Mouse (Mus musculus) cerebellum, postnatal 25 days (tissue): ENCODE measurements around the gene Olfr502.
"Not testable (repeated sequence)": the region's sequence is repeated elsewhere in the genome, so short reads cannot be mapped to it uniquely, and the experiment has no call there.

Experiments
- DNase-seq, 2 experiments: peaks; one replicate each; pipeline ENCODE4 v3.0.0; 2021; ENCODE audit warnings: mixed read lengths in 2 of 2

Olfr502 gene

GRCm38 (mm10) chr7:108524965-108525364 is at the start of gene Olfr502:
Olfr502 (minus strand) TSS chr7:108525065.
- DNase-seq: no peak

- no peak for DNase-seq
These were observed 40.8 kb upstream of the Olfr502 start, which contains the start of gene Olfr504 for GRCm38 (mm10) chr7:108565693-108566092. Olfr504 (minus strand) TSS chr7:108565793.

- not testable (repeated sequence) for DNase-seq
These were observed 19.4 kb upstream of the Olfr502 start, which contains the start of gene Olfr503 for GRCm38 (mm10) chr7:108544227-108544626. Olfr503 (plus strand) TSS chr7:108544527.

- no peak for DNase-seq
These were observed 17.6 kb upstream of the Olfr502 start for GRCm38 (mm10) chr7:108542416-108542815.
